Mouse (Mus musculus) frontal cortex, postnatal 14 days (tissue): ENCODE data around the gene Msantd3.

Experiments used
- DNase-seq, 2 experiments: peaks; one replicate each; pipeline ENCODE4 v3.0.0; 2022; ENCODE audit warnings: low spot score in 2 of 2

Msantd3 gene

GRCm38 (mm10) chr4:48609485-48609884, 69.8 kb downstream of the Msantd3 start:
- no peak for DNase-seq

- no peak for DNase-seq
Observed at GRCm38 (mm10) chr4:48610251-48610650, 70.5 kb downstream of the Msantd3 start.
